Mouse (Mus musculus): ENCODE data around the gene Fxyd5.
A peak's percentile ranks its signal among the peaks of the same experiment; 100 is the strongest.

The Fxyd5 gene

DNA sequence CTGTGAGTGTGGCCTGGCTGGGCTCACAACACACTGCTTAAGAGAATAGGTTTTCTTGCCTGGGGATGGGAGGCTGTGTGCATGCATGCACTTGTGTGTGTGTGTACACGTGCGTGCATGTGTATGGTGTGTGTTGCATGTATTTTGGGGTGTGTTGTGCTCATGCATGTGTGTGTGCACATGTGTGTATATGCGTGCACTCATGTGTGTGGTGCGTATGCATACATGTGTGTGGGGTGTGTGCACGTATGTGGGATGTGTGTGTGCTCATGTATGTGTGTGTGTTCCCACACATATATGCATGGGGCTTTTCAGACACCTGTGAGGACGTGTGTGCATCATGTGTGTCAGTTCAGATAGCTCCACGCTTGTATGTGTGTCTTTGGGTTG is 18.3 kb upstream of the Fxyd5 start:
- no peak for DNase-seq (ENCODE audit: low spot score)

DNA sequence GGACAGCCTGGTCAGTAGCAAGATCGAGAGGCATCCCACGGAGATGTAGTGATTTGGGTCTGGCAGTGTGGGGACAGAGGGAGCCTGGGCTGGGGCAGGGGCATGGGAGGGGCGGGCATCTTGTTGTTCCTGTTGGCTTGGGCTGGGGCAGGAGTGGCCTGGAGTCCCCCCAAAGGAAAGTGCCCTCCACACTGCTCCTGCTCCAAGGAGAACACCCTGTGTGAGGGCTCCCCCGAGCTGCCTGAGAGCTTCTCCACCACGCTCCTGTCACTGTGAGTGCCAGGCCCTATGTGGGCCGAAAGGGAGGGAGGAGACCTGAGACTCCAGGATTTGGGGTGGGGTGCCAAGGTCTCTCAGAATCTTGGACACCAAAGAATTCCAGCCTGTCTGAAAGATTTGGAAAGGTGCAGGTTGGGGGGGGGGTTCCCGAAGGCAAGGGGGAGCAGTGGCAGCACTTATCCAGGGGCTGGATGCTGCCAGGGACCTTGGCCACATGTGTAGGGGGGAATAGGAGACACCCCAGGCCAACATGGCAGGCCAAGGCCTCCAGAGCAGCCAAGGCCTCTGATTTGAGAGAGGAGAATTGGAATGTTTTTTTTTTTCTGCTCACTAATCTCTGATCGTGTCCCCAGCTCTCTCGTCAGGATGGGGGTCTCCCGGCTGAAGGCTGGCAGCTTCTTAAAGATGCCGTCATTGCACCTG is 17.8 kb upstream of the Fxyd5 start:
- no peak for DNase-seq (ENCODE audit: low spot score)

DNA sequence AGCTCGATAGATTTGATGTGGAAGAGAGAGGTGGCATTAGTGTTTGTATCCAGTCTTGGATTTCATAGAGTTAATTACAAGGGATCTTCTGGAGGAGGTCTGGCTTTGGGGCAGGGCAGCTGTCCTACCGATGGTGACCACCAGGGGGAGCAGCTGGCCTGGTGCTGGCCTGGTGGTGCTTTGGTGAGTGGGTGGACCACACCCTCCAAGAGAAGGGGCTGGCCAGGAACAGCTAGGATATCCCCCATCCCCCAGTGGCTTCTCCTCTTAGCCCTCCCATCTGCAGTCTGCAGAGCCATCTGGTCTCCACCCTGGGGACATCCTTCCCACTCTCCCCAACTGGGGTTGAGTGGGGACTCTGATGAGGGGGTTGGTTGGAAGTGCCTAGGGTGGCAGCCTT is 16.8 kb upstream of the Fxyd5 start, which contains the start of gene Lgi4:
Gene Lgi4 (plus strand): TSS at position 235 of the 400 bp plus-strand sequence.
- DNase-seq (ENCODE audit: low spot score) = peak; percentile 88

GRCm38 (mm10) chr7:31058211-31058610 is 15.9 kb upstream of the Fxyd5 start:
- no peak for DNase-seq (ENCODE audit: low spot score)

DNA sequence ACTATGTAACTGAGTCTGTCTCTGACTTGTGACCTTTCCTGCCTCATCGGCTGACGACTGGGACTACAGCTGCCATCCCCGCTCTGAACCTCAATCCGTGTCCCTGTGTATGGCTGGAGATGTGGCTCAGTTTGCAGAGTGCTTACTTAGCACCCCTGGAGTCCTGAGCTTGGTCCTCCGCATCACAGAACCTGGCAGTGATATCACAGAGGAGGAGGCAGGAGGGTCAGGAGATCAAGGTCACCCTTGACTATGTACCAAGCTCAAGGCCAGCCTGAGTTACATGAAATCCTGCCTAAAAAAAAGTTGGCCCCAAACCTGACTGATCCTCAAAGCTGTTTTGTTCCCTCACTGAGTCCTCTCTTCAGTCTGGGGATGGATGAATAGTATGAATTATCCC is 15.4 kb upstream of the Fxyd5 start:
- no peak for DNase-seq (ENCODE audit: low spot score)

DNA sequence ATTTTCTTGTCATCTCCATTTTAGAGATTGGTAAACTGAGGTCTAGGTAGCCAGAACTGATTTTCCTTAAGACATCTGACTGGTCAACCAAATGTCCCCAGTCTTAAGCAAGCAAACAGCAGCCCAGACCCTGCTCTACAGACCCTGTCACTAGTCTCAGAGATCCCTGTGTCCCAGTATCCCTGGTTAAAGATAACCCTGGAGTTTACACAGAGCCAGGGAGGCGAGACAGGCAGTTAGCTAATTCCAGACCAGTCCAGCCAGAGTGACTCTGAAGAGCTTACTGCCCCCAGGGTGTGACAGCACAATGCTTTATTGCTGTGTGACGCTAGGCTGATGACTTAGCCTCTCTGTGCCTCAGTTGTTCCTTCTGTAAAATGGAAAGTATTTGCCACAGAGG is 14.8 kb upstream of the Fxyd5 start, which contains the start of gene Fxyd1:
Gene Fxyd1 (minus strand): TSS at position 129 of the 400 bp plus-strand sequence.
- no peak for DNase-seq (ENCODE audit: low spot score)

- no peak for DNase-seq (ENCODE audit: low spot score)
These were observed 14.2 kb upstream of the Fxyd5 start for GRCm38 (mm10) chr7:31056448-31056847.

DNA sequence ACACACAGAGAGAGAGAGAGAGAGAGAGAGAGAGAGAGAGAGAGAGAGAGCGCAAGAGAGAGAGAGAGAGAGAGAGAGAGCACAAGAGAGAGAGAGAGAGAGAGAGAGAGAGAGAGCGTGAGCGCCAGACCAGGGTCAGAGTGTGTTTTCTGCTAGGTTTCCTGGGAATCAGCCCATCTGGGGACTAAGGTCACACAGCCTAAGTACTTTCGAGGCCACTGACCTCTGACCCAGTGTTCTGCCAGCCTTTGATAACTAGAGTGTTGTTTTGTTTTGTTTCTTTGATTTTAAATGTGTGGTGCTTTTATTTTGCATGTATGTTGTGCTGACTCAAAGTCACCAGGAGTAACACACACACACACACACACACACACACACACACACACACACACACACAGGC is 13.6 kb upstream of the Fxyd5 start:
- DNase-seq (ENCODE audit: low spot score) = no peak

DNA sequence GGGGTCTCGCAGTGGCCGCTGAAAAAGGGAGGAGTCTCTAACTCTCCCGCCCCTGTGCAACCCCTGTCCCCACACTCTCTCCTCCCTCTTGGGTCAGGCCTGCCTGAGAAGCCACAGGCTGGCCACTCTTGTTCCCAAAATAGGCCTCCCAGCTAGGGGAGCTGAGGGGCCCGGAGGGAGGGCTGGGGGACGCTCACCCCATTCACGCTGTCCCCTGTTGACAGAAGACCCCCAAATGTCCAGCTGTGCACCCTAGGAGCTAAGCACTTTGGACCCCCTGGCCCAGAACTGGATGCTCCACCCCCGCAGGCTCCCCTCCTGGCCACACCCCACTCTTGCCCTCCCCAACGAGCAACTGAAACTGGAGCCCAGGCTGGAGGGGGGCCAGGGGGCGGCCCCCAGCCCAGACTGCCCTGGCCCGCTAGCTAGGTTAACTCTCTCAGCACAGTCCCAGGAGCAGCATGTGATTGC is 13.1 kb upstream of the Fxyd5 start:
- peak; percentile 84 for DNase-seq (ENCODE audit: low spot score)

DNA sequence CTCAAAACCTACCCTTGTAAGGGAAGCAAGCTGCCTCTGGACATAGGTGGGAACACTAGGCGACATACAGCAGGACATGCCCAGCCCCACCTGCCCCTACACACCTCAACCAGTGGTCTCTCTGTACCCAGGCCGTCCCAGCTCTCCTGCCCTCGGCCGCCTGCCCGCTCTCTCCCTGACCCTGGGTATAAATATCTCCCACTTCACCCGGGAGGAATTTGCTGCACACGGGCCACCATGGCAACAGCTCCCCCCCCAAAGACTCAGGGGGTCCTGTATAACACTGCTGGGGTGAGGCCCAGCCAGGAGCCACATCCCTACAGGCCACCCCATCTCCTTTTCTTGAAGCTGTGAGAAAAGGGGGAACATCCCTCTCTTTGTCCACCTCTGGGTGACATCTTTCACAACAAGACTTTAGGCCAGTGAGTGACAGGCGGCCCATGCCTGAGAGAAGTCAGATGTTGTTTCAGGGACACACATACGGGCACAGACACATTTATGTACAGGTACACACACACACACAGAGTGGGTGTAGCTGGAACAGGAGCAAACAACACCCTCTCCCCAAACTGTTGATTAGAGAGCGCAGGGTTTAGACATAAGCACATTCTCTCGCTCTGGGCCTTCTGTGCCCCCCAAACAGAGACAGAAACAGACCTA is 12.5 kb upstream of the Fxyd5 start:
- DNase-seq (ENCODE audit: low spot score) = no peak

DNA sequence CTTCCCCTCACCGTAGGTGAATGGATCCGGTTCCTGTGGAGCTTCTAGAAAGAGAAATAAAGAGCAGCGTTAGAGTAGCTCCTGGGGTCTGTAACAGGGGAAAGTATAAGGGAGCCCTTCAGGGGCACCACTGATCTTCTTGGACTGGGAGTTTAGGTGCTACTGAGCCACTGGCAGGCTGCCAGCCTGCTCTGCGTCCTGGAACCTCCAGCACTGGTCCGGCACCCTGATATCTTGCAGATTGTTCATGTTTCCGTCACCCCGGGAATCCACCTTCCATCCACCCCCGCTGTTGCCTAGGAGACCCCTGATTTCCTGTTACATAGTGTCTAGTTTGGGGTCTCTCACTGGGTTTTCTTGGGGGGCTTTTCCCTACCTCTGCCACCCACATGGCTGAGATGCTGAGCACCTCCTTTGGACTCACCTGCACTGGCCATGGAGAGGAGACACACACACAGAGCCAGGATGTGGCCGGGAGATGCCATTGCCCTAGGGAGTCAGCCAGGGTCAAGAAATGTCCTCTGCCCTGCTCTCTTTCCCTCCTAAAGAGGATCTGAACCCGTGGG is 11.7 kb upstream of the Fxyd5 start:
- no peak for DNase-seq (ENCODE audit: low spot score)

GRCm38 (mm10) chr7:31052636-31053434 is 10.6 kb upstream of the Fxyd5 start:
- DNase-seq (ENCODE audit: low spot score) = peak; percentile 63

DNA sequence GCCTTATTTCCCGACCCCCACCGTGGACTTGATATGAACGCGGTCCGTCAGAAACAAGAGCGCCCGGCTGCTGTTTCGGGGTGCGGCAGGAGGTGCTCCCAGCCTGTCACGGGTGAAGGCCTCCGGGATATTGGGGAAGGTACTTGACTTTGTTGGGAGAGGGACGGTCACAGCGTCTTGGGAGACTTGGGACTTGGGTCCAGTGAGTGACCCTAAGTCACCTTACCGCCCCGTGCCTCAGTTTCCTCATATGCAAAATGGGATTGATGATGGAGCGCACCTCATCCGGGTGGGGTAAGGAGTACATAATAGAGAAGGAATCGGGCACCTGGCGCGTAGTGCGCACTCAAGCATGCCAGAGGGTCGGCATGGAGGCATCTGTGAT is 10.0 kb upstream of the Fxyd5 start:
- DNase-seq (ENCODE audit: low spot score) = no peak

DNA sequence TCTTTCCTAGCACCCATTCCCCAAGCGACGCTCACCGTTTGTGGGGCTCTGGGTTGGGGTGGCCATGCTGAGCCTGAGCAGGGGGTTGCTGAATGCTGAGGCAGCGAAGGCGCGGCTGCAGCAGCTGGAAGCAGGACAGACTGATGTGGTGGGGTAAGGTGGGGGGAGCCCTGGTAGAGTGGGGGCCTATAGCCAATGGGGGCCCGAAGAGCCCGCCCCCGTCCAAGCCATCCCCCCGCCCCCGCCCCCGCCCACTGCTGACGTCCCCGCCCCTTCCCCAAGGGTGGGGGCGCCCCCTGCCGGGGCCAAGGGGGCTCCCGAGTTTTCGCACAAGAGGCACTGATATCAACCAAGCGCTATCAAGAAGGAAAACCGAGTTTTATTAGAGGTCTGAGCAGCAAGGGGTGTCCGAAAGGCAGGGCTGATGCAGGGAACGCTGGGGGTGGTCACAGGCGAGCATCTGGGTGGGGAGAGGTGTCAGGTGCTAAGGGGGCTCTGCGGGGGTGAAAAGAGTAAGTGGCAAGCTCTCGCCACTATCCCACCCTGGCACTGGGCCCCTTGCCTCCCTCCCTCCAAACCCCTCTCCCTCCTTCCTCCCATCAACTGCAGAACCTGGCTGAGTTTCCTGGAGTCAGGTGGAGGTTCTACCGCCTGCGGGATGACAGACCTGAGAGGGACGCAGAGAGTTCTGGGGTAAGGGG is 9.2 kb upstream of the Fxyd5 start, which contains the start of gene Fxyd7:
Gene Fxyd7 (minus strand): TSS at position 147 of the 701 bp plus-strand sequence.
- no peak for DNase-seq (ENCODE audit: low spot score)

DNA sequence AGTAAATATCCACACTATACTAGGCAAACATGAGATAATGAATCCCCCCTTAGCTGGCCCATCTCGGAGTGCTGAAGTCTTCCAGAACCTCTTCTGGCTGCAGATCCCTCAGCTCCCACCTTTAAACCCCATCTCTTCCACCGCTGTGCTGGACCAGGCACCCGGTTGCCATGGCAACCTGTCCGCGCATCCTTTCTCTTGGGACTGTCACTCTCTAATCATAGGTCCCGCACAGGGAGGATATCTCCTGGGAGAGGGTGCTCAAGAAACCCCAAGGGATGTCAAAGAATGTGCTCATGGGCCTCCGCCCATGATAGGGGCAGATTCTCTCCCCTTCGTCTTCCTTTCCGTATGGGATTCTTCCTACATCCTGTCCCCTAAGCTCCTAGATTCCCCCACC is 8.6 kb upstream of the Fxyd5 start:
- no peak for DNase-seq (ENCODE audit: low spot score)

DNA sequence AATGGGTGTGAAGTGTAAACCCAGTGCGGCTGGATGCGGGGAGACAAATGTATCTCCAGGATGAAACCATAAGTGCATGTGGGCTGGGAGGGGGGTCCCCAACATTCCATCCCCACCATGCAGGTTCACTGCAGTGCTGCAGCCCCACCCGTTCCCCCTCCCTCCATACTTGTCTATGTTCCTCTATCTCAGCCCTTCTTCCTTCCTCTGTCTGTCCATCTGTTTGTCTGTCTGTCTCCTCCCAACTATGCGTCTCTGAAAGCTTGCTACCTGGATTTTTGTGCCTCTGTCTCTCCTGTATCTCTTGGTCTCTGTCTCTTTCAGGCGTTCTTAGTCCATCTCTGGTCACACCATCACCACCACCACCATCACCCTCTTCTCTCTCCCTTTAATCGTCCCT is 8.2 kb upstream of the Fxyd5 start:
- DNase-seq (ENCODE audit: low spot score) = no peak

- no peak for DNase-seq (ENCODE audit: low spot score)
These were observed 7.6 kb upstream of the Fxyd5 start for GRCm38 (mm10) chr7:31049846-31050281.

GRCm38 (mm10) chr7:31049135-31049845 is 7.0 kb upstream of the Fxyd5 start:
- DNase-seq (ENCODE audit: low spot score) = no peak

DNA sequence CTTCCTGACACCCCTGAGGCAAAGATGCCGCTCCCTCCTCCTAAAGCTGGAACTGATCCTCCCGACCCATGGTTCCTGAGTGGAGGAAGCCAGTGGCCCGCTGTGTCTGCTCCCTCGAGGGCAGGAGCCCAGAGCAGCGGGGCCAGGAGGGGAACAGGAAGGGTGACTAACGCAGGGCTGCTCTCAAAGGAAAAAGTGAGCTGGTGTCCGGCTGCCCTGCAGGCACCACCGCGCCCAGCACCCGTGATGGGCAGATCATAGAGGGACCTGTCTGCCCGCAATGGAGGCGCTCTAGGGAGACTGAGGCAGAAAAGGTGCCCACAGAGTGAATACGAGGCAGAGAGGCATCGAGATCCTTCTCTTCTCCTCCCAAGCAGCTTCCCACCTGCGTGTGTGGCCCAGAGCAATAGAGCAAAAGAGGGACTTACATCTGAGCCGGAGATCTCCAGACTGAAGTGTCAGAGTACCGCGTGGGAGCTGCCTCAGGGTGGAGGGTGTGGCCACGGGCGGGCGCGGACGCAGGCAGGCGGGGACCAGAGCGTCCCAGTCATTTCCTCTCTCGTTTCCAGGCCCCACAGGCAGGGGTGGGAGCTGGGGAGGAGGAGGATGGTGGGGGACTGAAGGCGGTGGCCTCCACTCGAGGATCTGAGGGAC is 492 bp downstream of the Fxyd5 start:
- DNase-seq (ENCODE audit: low spot score) = peak; percentile 64

GRCm38 (mm10) chr7:31041023-31041407 is 1.3 kb downstream of the Fxyd5 start:
- no peak for DNase-seq (ENCODE audit: low spot score)

Measured in urinary bladder, postnatal 14 days (tissue).